Mouse (Mus musculus): ENCODE results near the gene Pld6. TPM values are rescaled to one million over a fixed set of nuclear protein-coding genes. Genes with fewer than 3 reads are reported as not detected.
"Not testable (repeated sequence)": the region's sequence is repeated elsewhere in the genome, so short reads cannot be mapped to it uniquely, and the experiment has no call there.

Pld6 gene
- polyA plus RNA-seq, 1 experiment from 2014 or later, result 4.0 TPM

- Histone ChIP-seq H3K27ac (ENCODE audit: low read length) (no peak overlapping the region), H3K9me3 (ENCODE audit: control insufficient read depth, low read length) (no peaks in the 10 kb centered on the region), H3K4me3 (ENCODE audit: low read length) (no peak overlapping the region), H3K36me3 (ENCODE audit: control insufficient read depth, insufficient read depth, low read length) (peaks cover 26% of the 10 kb centered on the region; the same call in 1 of the 2 replicates), H3K9ac (ENCODE audit: low read depth, low read length) (no peak overlapping the region), H3K4me1 (ENCODE audit: control insufficient read depth, insufficient read depth, low read length) (no peaks in the 10 kb centered on the region), H3K4me2 (ENCODE audit: low read depth, low read length) (no peak overlapping the region), H3K27me3 (replicated peaks; ENCODE audit: control insufficient read depth, insufficient read depth, low read length) (no peaks in the 10 kb centered on the region)
- WGBS, result 94% methylated on average over 1 of the region's 1 CpGs
- ATAC-seq, result no peak
Measured at GRCm38 (mm10) chr11:59743712-59744111, 43.7 kb downstream of the Pld6 start.

GRCm38 (mm10) chr11:59743307-59743706 lies 44.1 kb downstream of the Pld6 start:
- no peak overlapping the region for H3K27ac ChIP-seq (ENCODE audit: low read length)
- no peaks in the 10 kb centered on the region for H3K27me3 ChIP-seq (replicated peaks; ENCODE audit: control insufficient read depth, insufficient read depth, low read length)
- peaks cover 26% of the 10 kb centered on the region; the same call in 1 of the 2 replicates for H3K36me3 ChIP-seq (ENCODE audit: control insufficient read depth, insufficient read depth, low read length)
- no peaks in the 10 kb centered on the region for H3K9me3 ChIP-seq (ENCODE audit: control insufficient read depth, low read length)
- WGBS, result 97% methylated on average over 2 of the region's 2 CpGs
- ATAC-seq, result no peak
- no peak overlapping the region for H3K4me2 ChIP-seq (ENCODE audit: low read depth, low read length)
- no peaks in the 10 kb centered on the region for H3K4me1 ChIP-seq (ENCODE audit: control insufficient read depth, insufficient read depth, low read length)
- no peak overlapping the region for H3K4me3 ChIP-seq (ENCODE audit: low read length)
- no peak overlapping the region for H3K9ac ChIP-seq (ENCODE audit: low read depth, low read length)

- Histone ChIP-seq H3K27ac (ENCODE audit: low read length) (no peak overlapping the region), H3K9ac (ENCODE audit: low read depth, low read length) (no peak overlapping the region), H3K27me3 (replicated peaks; ENCODE audit: control insufficient read depth, insufficient read depth, low read length) (no peaks in the 10 kb centered on the region), H3K9me3 (ENCODE audit: control insufficient read depth, low read length) (no peaks in the 10 kb centered on the region), H3K36me3 (ENCODE audit: control insufficient read depth, insufficient read depth, low read length) (peaks cover 32% of the 10 kb centered on the region), H3K4me3 (ENCODE audit: low read length) (no peak overlapping the region), H3K4me1 (ENCODE audit: control insufficient read depth, insufficient read depth, low read length) (no peaks in the 10 kb centered on the region), H3K4me2 (ENCODE audit: low read depth, low read length) (no peak overlapping the region)
- WGBS, result 96% methylated on average over 5 of the region's 5 CpGs
- no peak for ATAC-seq
Measured at GRCm38 (mm10) chr11:59741915-59742314, 45.5 kb downstream of the Pld6 start.

- peaks cover 32% of the 10 kb centered on the region for H3K36me3 ChIP-seq (ENCODE audit: control insufficient read depth, insufficient read depth, low read length)
- H3K9ac ChIP-seq (ENCODE audit: low read depth, low read length), result no peak overlapping the region
- no peaks in the 10 kb centered on the region for H3K27me3 ChIP-seq (replicated peaks; ENCODE audit: control insufficient read depth, insufficient read depth, low read length)
- 82% methylated on average over 2 of the region's 2 CpGs for WGBS
- no peak overlapping the region for H3K4me2 ChIP-seq (ENCODE audit: low read depth, low read length)
- no peak for ATAC-seq
- no peaks in the 10 kb centered on the region for H3K4me1 ChIP-seq (ENCODE audit: control insufficient read depth, insufficient read depth, low read length)
- no peaks in the 10 kb centered on the region for H3K9me3 ChIP-seq (ENCODE audit: control insufficient read depth, low read length)
- H3K4me3 ChIP-seq (ENCODE audit: low read length), result no peak overlapping the region
- H3K27ac ChIP-seq (ENCODE audit: low read length), result no peak overlapping the region
Measured at GRCm38 (mm10) chr11:59739996-59740395, 47.4 kb downstream of the Pld6 start.

GRCm38 (mm10) chr11:59737250-59737649 lies 50.2 kb downstream of the Pld6 start:
- Histone ChIP-seq H3K36me3 (ENCODE audit: control insufficient read depth, insufficient read depth, low read length) (peaks cover 18% of the 10 kb centered on the region), H3K4me1 (ENCODE audit: control insufficient read depth, insufficient read depth, low read length) (no peaks in the 10 kb centered on the region), H3K4me3 (ENCODE audit: low read length) (no peak overlapping the region), H3K4me2 (ENCODE audit: low read depth, low read length) (no peak overlapping the region), H3K27me3 (replicated peaks; ENCODE audit: control insufficient read depth, insufficient read depth, low read length) (no peaks in the 10 kb centered on the region), H3K27ac (ENCODE audit: low read length) (no peak overlapping the region), H3K9ac (ENCODE audit: low read depth, low read length) (no peak overlapping the region), H3K9me3 (ENCODE audit: control insufficient read depth, low read length) (no peaks in the 10 kb centered on the region)
- ATAC-seq, result no peak
- WGBS, result 93% methylated on average over 12 of the region's 12 CpGs

GRCm38 (mm10) chr11:59735938-59736337 lies 51.5 kb downstream of the Pld6 start:
- WGBS, result 90% methylated on average over 4 of the region's 4 CpGs
- not testable (repeated sequence) for ATAC-seq; H3K27ac ChIP-seq (ENCODE audit: low read length); H3K4me1 ChIP-seq (ENCODE audit: control insufficient read depth, insufficient read depth, low read length); H3K9me3 ChIP-seq (ENCODE audit: control insufficient read depth, low read length); H3K4me2 ChIP-seq (ENCODE audit: low read depth, low read length); H3K9ac ChIP-seq (ENCODE audit: low read depth, low read length); H3K36me3 ChIP-seq (ENCODE audit: control insufficient read depth, insufficient read depth, low read length); H3K4me3 ChIP-seq (ENCODE audit: low read length); H3K27me3 ChIP-seq (replicated peaks; ENCODE audit: control insufficient read depth, insufficient read depth, low read length)

GRCm38 (mm10) chr11:59734335-59734734 lies 53.1 kb downstream of the Pld6 start:
- Histone ChIP-seq H3K36me3 (ENCODE audit: control insufficient read depth, insufficient read depth, low read length) (peaks cover 6% of the 10 kb centered on the region; the same call in 1 of the 2 replicates), H3K9me3 (ENCODE audit: control insufficient read depth, low read length) (no peaks in the 10 kb centered on the region), H3K4me3 (ENCODE audit: low read length) (no peak overlapping the region), H3K27me3 (replicated peaks; ENCODE audit: control insufficient read depth, insufficient read depth, low read length) (no peaks in the 10 kb centered on the region), H3K4me1 (ENCODE audit: control insufficient read depth, insufficient read depth, low read length) (peaks cover 7% of the 10 kb centered on the region; the same call in 1 of the 2 replicates), H3K4me2 (ENCODE audit: low read depth, low read length) (no peak overlapping the region), H3K9ac (ENCODE audit: low read depth, low read length) (no peak overlapping the region), H3K27ac (ENCODE audit: low read length) (no peak overlapping the region)
- 74% methylated on average over 1 of the region's 1 CpGs for WGBS
- ATAC-seq, result no peak

Other genes with a start within 250 kb of the Pld6 start
- 0.35 and 0.51 TPM in 2 replicates for gene Nlrp3, start 246.1 kb downstream of the Pld6 start, polyA plus RNA-seq (2015; fragmentation: Nextera tagmentation; extraction: Ambion mirVana)
- not detected in 2 replicates for gene Olfr222, start 211.4 kb downstream of the Pld6 start, polyA plus RNA-seq (2015; fragmentation: Nextera tagmentation; extraction: Ambion mirVana)
- not detected in 2 replicates for gene Olfr223, start 194.4 kb downstream of the Pld6 start, polyA plus RNA-seq (2015; fragmentation: Nextera tagmentation; extraction: Ambion mirVana)
- 23.9 and 25.2 TPM in 2 replicates for gene Mprip, start 126.3 kb downstream of the Pld6 start, polyA plus RNA-seq (2015; fragmentation: Nextera tagmentation; extraction: Ambion mirVana)
- gene Flcn, start 22.4 kb upstream of the Pld6 start, polyA plus RNA-seq (2015; fragmentation: Nextera tagmentation; extraction: Ambion mirVana), result 46.5 and 51.6 TPM in 2 replicates
- gene Nt5m, start 51.8 kb upstream of the Pld6 start, polyA plus RNA-seq (2015; fragmentation: Nextera tagmentation; extraction: Ambion mirVana), result 31.1 and 34.5 TPM in 2 replicates
- 165 and 184 TPM in 2 replicates for gene Cops3, start 52.2 kb upstream of the Pld6 start, polyA plus RNA-seq (2015; fragmentation: Nextera tagmentation; extraction: Ambion mirVana)
- 33.0 and 33.4 TPM in 2 replicates for gene Med9, start 160.6 kb upstream of the Pld6 start, polyA plus RNA-seq (2015; fragmentation: Nextera tagmentation; extraction: Ambion mirVana)
- gene Rasd1, start 177.3 kb upstream of the Pld6 start, polyA plus RNA-seq (2015; fragmentation: Nextera tagmentation; extraction: Ambion mirVana), result 2.0 and 2.3 TPM in 2 replicates